Comparison of ENCODE assay signal across 27 mouse cellular contexts in the genomic region with DNA sequence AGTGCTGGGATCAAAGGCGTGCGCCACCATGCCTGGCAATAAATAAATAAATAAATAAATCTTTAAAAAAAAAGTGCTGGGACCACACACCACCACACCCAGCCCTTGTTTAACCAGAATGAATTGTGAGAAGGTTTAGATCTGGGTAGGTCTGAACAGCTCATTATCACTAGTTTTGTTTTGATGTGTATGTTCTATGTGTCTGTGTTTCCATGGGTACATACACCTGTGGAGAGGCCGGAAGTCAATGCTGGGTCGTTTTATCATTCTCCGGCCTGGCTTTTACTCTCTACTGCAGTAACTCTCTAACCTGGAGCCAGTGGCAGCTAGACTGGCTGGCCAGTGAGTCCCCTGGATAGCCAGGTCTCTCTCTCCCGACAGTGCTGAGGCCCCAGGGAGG. TPM values are rescaled to one million over a fixed set of nuclear protein-coding genes. Genes with fewer than 3 reads are reported as not detected.
A peak's percentile ranks its signal among the peaks of the same experiment; 100 is the strongest.
DNase-seq lines count a peak whose midpoint lies in the region; ATAC-seq and TF ChIP-seq lines count a peak whose summit lies in the region.
"Had no signal": no experiment of that assay in that cellular context is flagged by ENCODE, and none has a peak within 500 bp of the region (broad histone marks: within the 10 kb centered on the region; RNA-seq: fewer than 3 reads in every experiment).

No protein-coding gene starts in this region.

- no peaks in the 10 kb centered on the region for H3K27me3 ChIP-seq in heart, embryonic 12.5 days (replicated peaks)
- no peaks in the 10 kb centered on the region for H3K27me3 ChIP-seq in lung, embryonic 14.5 days (ENCODE audit: insufficient read depth, low read length)
- H3K27me3 ChIP-seq in MEL (ENCODE audit: control insufficient read depth in 1 of 2, insufficient read depth in 2 of 2, low read length in 2 of 2): no peaks in the 10 kb centered on the region
- H3K27me3 ChIP-seq: forebrain, embryonic 13.5 days; heart, embryonic 15.5 days had no signal

- no peak; a peak in 1 of 4 replicates for TF ChIP-seq POLR2A in MEL (IDR thresholded peaks at IDR 0.05; ENCODE audit: control insufficient read depth in 1 of 2, insufficient read depth in 1 of 2, low read depth in 1 of 2, low read length in 2 of 2, poor library complexity in 1 of 2)

- TF ChIP-seq EP300 in MEL (IDR thresholded peaks at IDR 0.05; ENCODE audit: low read depth in 1 of 2, low read length in 2 of 2): no peak

- H3K36me3 ChIP-seq in heart, embryonic 12.5 days: peaks cover 58% of the 10 kb centered on the region
- peaks cover 63% of the 10 kb centered on the region for H3K36me3 ChIP-seq in lung, embryonic 14.5 days (ENCODE audit: insufficient read depth)
- H3K36me3 ChIP-seq in MEL (ENCODE audit: control insufficient read depth in 1 of 2, insufficient read depth in 2 of 2, low read length in 2 of 2): peaks cover 0 to 43% of the 10 kb centered on the region in 2 experiments

- no peak for ATAC-seq in heart, embryonic 12.5 days (ENCODE audit: insufficient number of reproducible peaks, low FRiP score)
- peak; percentile 38; the same call in 1 of the 2 replicates for ATAC-seq in lung, embryonic 14.5 days (ENCODE audit: insufficient read depth)
- ATAC-seq in monocyte, adult 5-6 weeks (replicated peaks; ENCODE audit: insufficient number of reproducible peaks, low FRiP score, low TSS enrichment, poor library complexity, severe bottlenecking): no peak
- ATAC-seq: forebrain, embryonic 13.5 days; forebrain, embryonic 16.5 days; hindbrain, postnatal 0 days had no signal

- no peak for TF ChIP-seq CTCF in lung, embryonic 14.5 days (IDR thresholded peaks at IDR 0.05; ENCODE audit: low read depth)
- no peak for TF ChIP-seq CTCF in MEL (IDR thresholded peaks at IDR 0.05 in 2 of 3, conservative IDR thresholded peaks at IDR 0.05 in 1 of 3; ENCODE audit: control insufficient read depth in 1 of 3, insufficient read depth in 1 of 3, low read depth in 2 of 3, low read length in 3 of 3, poor library complexity in 1 of 3, severe bottlenecking in 1 of 3)

- H3K79me2 ChIP-seq in MEL (ENCODE audit: control insufficient read depth, insufficient read depth, low read length, poor library complexity): no peaks in the 10 kb centered on the region

- DNase-seq in heart, adult 11 months: peak; percentile 18
- DNase-seq in lung, embryonic 14.5 days: no peak
- no peak for DNase-seq in lung, postnatal 25 days (ENCODE audit: low spot score)
- no peak for DNase-seq in MEL (ENCODE audit: low read depth, low spot score)
- DNase-seq in induced T-regulatory cell, adult 2 months (ENCODE audit: low read depth): peak; percentile 61
- DNase-seq in gastrocnemius, postnatal 4 days (ENCODE audit: low spot score in 2 of 2): no peak
- DNase-seq: adrenal gland, postnatal 10 days; adrenal gland, postnatal 36 days; cerebellum, adult 18-20 months; cerebellum, adult 9-10 months; cerebellum, postnatal 14 days; gastrocnemius, postnatal 25 days; heart, postnatal 10 days; heart, postnatal 36 days; kidney, adult 18-20 months had no signal

- no peak overlapping the region for H3K27ac ChIP-seq in heart, embryonic 12.5 days (ENCODE audit: poor library complexity, severe bottlenecking)
- H3K27ac ChIP-seq in lung, embryonic 14.5 days (ENCODE audit: low read depth): no peak overlapping the region
- H3K27ac ChIP-seq in MEL (ENCODE audit: control insufficient read depth, low read depth, low read length): no peak overlapping the region
- H3K27ac ChIP-seq: forebrain, embryonic 10.5 days; forebrain, embryonic 13.5 days; heart, embryonic 15.5 days; hindbrain, embryonic 14.5 days; hindbrain, postnatal 0 days had no signal

- H3K4me1 ChIP-seq in heart, embryonic 12.5 days (replicated peaks): peaks cover 7% of the 10 kb centered on the region; the same call in 1 of the 2 replicates
- H3K4me1 ChIP-seq in lung, embryonic 14.5 days (ENCODE audit: insufficient read depth): no peaks in the 10 kb centered on the region
- H3K4me1 ChIP-seq in MEL (ENCODE audit: control insufficient read depth in 1 of 2, insufficient read depth in 2 of 2, low read length in 2 of 2): no peaks in the 10 kb centered on the region
- H3K4me1 ChIP-seq: forebrain, embryonic 10.5 days; forebrain, embryonic 13.5 days had no signal

- H3K4me2 ChIP-seq in heart, embryonic 12.5 days: no peak overlapping the region
- no peak overlapping the region for H3K4me2 ChIP-seq in lung, embryonic 14.5 days
- H3K4me2 ChIP-seq: forebrain, embryonic 13.5 days; heart, embryonic 11.5 days; heart, embryonic 15.5 days; hindbrain, embryonic 14.5 days had no signal

- TF ChIP-seq RAD21 in MEL (IDR thresholded peaks at IDR 0.05; ENCODE audit: low read depth, low read length): no peak

- H3K9ac ChIP-seq in heart, embryonic 12.5 days: no peak overlapping the region
- no peak overlapping the region for H3K9ac ChIP-seq in lung, embryonic 14.5 days
- no peak overlapping the region for H3K9ac ChIP-seq in MEL (ENCODE audit: control insufficient read depth, low read depth, low read length, poor library complexity, severe bottlenecking)
- H3K9ac ChIP-seq: forebrain, embryonic 13.5 days; heart, embryonic 15.5 days; hindbrain, embryonic 14.5 days had no signal

- 76% methylated on average over 6 of the region's 6 CpGs for whole genome bisulfite sequencing in heart, embryonic 12.5 days
- WGBS in lung, embryonic 14.5 days: 80% methylated on average over 6 of the region's 6 CpGs

- H3K9me3 ChIP-seq in heart, embryonic 12.5 days (replicated peaks): no peaks in the 10 kb centered on the region
- no peaks in the 10 kb centered on the region for H3K9me3 ChIP-seq in lung, embryonic 14.5 days (ENCODE audit: low read depth, low read length)
- no peaks in the 10 kb centered on the region for H3K9me3 ChIP-seq in MEL (replicated peaks; ENCODE audit: insufficient read depth, low read length)
- H3K9me3 ChIP-seq: forebrain, embryonic 10.5 days; forebrain, embryonic 13.5 days; G1E; heart, embryonic 15.5 days had no signal

- no peak overlapping the region for H3K4me3 ChIP-seq in heart, embryonic 12.5 days
- no peak overlapping the region for H3K4me3 ChIP-seq in lung, embryonic 14.5 days (ENCODE audit: low read depth, low read length)
- H3K4me3 ChIP-seq in MEL (ENCODE audit: control insufficient read depth in 1 of 2, insufficient read depth in 1 of 2, low read depth in 2 of 2, low read length in 2 of 2): no peak overlapping the region
- H3K4me3 ChIP-seq: forebrain, embryonic 10.5 days; forebrain, embryonic 13.5 days; heart, embryonic 15.5 days had no signal

TF ChIP-seq in MEL, 35 proteins besides CTCF, POLR2A, EP300 and RAD21:
- TF ChIP-seq CHD1 (IDR thresholded peaks at IDR 0.05; ENCODE audit: low read depth, low read length) (no peak), ZKSCAN1 (IDR thresholded peaks at IDR 0.05; ENCODE audit: low read depth, low read length) (no peak), POLR2AphosphoS2 (IDR thresholded peaks at IDR 0.05; ENCODE audit: low read length) (peak; percentile 39; the same call in 1 of the 2 replicates)
TF ChIP-seq in MEL: peak in this region for 1.

RNA-seq across cellular contexts. Expression of a gene that starts 8.1 kb away (rescaled TPM):
- polyA plus RNA-seq in heart, embryonic 12.5 days (2016; fragmentation: Nextera tagmentation; extraction: Ambion mirVana): 3.5 and 3.9 TPM in 2 replicates
- polyA plus RNA-seq in lung, embryonic 14.5 days (2014; fragmentation: Nextera tagmentation; extraction: Ambion mirVana): 0.31 TPM in 1 of 2 replicates, not detected in the other
- total RNA-seq in MEL (2012; rRNA removed): not detected in 2 replicates
- not detected for polyA plus RNA-seq in MEL (2012; ENCODE audit: insufficient read depth in 1 of 2, insufficient read length in 2 of 2, low read depth in 1 of 2, low replicate concordance in 2 of 2, missing spikeins in 1 of 2)
- total RNA-seq in monocyte, adult 5-6 weeks (2017): not detected in 3 replicates
- total RNA-seq in gastrocnemius, postnatal 4 days (2021): under 1 TPM in 1 of 2 experiments, not detected in 1; 0.69 TPM
- total RNA-seq: adrenal gland, adult 18-20 months; adrenal gland, postnatal 36 days; G1E; gastrocnemius, adult 8-10 months; gastrocnemius, postnatal 25 days had no signal
- polyA plus RNA-seq: forebrain, embryonic 13.5 days; G1E had no signal

RNA-seq across cellular contexts. Expression of a gene that starts 33.1 kb away (rescaled TPM):
- 196 and 201 TPM in 2 replicates for polyA plus RNA-seq in heart, embryonic 12.5 days (2016; fragmentation: Nextera tagmentation; extraction: Ambion mirVana)
- polyA plus RNA-seq in lung, embryonic 14.5 days (2014; fragmentation: Nextera tagmentation; extraction: Ambion mirVana): 349 and 364 TPM in 2 replicates
- total RNA-seq in MEL (2012; rRNA removed): 443 and 477 TPM in 2 replicates
- 100 to 1,000 TPM; 395 to 643 TPM for polyA plus RNA-seq in MEL (2012; ENCODE audit: insufficient read depth in 1 of 2, insufficient read length in 2 of 2, low read depth in 1 of 2, low replicate concordance in 2 of 2, missing spikeins in 1 of 2)
- 14.1 to 26.1 TPM (median 15.5 TPM) in 3 replicates for total RNA-seq in monocyte, adult 5-6 weeks (2017)
- 10 to 100 TPM; 86.4 to 96.2 TPM for total RNA-seq in gastrocnemius, postnatal 4 days (2021)

RNA-seq across cellular contexts. Expression of a gene that starts 50.2 kb away (rescaled TPM):
- 371 and 382 TPM in 2 replicates for polyA plus RNA-seq in heart, embryonic 12.5 days (2016; fragmentation: Nextera tagmentation; extraction: Ambion mirVana)
- 404 and 412 TPM in 2 replicates for polyA plus RNA-seq in lung, embryonic 14.5 days (2014; fragmentation: Nextera tagmentation; extraction: Ambion mirVana)
- 89.8 and 94.4 TPM in 2 replicates for total RNA-seq in MEL (2012; rRNA removed)
- 100 to 1,000 TPM in 1 of 2 experiments, not detected in 1; 221 TPM for polyA plus RNA-seq in MEL (2012; ENCODE audit: insufficient read depth in 1 of 2, insufficient read length in 2 of 2, low read depth in 1 of 2, low replicate concordance in 2 of 2, missing spikeins in 1 of 2)
- total RNA-seq in monocyte, adult 5-6 weeks (2017): 0.43 to 5.5 TPM (median 1.2 TPM) in 3 replicates
- total RNA-seq in gastrocnemius, postnatal 4 days (2021): 100 to 1,000 TPM; 317 to 355 TPM

Comparison
In these comparisons a context has a peak if more than half of its experiments do, and no peak if none do; other contexts are left out.
1. DNase-seq: peak in heart, adult 11 months (single experiment) and induced T-regulatory cell, adult 2 months (single experiment); none in lung, embryonic 14.5 days (single experiment), lung, postnatal 25 days (single experiment), MEL (single experiment) and gastrocnemius, postnatal 4 days (0 of 2).
2. RNA of a gene that starts 50.2 kb away (total RNA-seq): 317 to 355 TPM in gastrocnemius, postnatal 4 days and 89.8 to 94.4 TPM in MEL; 0.43 to 5.5 TPM in monocyte, adult 5-6 weeks; every median in the first group is over 10 times any median in the second.